Mouse (Mus musculus) ovary, adult 18-20 months (tissue): ENCODE results near the gene Fam135a.
"Not testable (repeated sequence)": the region's sequence is repeated elsewhere in the genome, so short reads cannot be mapped to it uniquely, and the experiment has no call there.

Experiments used
- DNase-seq: peaks from one replicate; pipeline ENCODE4 v3.0.0; 2022; ENCODE audit warnings: low spot score, mixed read lengths

Fam135a gene

GRCm38 (mm10) chr1:24066706-24067105 is 33.4 kb downstream of the Fam135a start:
- no peak for DNase-seq

- no peak for DNase-seq
Measured at GRCm38 (mm10) chr1:24055706-24056105, 44.4 kb downstream of the Fam135a start.

DNA sequence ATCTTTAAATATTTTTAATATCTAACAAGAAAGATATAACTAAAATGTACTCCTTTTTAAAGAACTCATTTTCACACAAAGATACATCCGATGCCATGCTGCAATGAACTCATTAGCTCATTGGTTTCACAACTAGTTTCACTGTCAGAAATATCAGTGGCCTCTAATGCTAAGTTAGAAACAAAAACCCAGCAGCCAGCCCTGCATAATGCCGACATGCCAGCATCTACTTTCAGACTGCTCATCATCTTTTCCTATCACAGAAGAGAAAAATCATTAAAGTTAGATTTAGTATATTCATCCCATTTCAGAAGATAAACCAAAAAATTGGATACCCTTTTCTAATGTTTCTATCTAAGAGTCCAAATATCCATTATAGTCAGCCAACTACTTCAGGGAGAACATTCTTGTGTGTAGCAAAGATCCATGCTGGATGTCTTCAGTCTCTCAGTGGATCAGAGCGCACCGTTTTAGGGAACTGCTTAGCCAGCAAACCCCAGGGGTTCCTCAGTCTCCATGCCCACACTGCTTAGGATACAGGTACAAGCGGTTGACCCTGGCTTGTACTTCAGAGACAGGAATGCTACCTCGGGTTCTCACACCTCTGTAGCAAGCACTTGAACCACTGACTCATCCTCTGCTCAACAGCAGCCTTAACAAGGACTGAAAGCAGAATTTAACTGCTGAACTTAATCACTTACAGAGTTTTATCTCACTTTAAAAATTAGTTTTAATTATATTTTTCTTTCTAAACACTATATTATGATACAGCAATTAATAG is 53.2 kb downstream of the Fam135a start:
- no peak for DNase-seq

- no peak for DNase-seq
Measured at GRCm38 (mm10) chr1:24045627-24046026, 54.5 kb downstream of the Fam135a start.

- no peak for DNase-seq
Measured at GRCm38 (mm10) chr1:24043007-24043406, 57.1 kb downstream of the Fam135a start.

DNA sequence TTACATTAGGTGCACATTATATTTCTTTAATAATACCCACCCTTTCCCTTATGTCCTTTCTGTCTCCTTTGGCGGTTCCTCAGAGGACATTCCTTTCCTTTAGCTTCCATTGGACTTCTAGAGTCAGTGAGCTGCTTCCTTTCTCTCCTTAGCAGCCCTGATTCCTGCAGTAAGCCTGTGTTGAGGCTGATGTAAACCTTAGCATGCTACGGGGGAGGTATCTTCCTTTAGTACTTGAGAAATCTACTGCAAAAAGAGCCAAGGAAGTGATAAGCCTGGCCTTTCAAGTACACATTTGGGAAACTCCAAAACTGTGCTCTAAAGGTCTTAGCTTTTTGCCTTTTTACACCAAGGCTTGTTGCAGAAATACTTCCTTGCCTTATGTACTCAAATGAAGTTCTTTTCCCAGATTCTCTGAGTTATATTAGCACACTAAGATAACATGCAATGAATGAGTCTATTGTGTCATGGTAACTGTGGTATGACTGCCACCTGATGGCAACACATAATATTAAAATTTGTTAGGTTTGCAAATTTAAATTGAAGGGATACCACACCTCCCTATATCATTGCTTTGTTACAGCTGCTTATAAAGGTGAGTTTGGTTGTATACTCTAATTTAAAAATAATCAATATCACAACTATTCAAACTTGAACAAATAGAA is 66.2 kb downstream of the Fam135a start:
- no peak for DNase-seq

- DNase-seq: no peak
Measured at GRCm38 (mm10) chr1:24010821-24011220, 89.3 kb downstream of the Fam135a start.

GRCm38 (mm10) chr1:24010016-24010415 is 90.1 kb downstream of the Fam135a start:
- DNase-seq: no peak

DNA sequence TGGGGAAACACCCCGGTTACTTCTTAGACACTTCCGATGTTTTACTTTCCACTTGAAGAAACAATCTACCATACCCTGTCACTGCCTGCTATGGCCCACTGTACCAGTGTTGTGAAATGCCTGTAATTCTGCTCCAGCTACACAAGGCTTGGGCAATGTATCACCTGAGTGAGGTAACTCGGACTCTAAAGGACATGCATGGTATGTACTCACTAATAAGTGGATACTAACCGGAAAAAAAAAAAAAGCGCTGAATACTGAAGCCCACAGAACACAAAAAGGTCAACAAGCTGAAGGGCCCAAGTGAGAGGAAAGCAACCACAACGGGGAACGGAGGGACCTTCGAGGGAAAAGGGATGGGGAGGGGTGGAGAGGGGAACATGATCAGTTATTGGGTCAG is 92.5 kb downstream of the Fam135a start:
- no peak for DNase-seq

DNA sequence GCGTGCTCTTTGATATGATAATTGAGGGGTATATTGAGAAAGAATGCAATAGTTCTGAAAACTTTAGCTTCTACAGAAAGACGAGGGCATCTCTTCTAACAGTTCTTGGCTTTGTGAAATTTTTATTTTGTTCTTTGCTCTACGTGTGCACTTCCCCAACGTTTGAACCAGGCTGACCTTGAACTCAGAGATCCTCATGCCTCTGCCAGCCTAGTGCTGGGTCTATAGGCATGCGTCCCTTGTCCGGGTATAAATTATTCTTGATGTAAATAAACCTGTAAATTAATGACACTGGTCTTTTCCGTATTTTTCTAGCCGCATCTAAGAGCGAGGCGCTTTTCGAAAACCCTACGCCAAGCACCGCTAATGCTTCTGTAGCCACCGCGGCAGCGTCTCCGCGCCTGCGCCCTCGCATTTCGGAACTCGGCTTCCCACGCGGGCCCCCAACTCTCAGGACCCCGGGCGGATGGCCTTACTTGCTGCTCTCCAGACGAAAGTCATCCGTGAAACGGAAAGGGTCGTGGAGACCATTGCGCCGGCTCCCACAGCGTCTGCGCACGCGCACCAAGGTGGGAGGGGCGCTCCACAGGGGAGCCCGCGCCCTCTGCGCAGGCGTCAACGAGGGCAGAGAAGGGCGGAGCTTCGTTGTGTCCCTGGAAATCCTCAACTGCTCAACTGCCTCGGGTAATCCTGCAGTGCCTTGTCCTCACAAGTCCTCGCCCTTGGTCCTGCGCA is 94.9 kb downstream of the Fam135a start, which contains the start of gene Sdhaf4:
Sdhaf4 (minus strand) TSS at position 587 of the 735 bp plus-strand sequence.
- DNase-seq: peak; percentile 80

DNA sequence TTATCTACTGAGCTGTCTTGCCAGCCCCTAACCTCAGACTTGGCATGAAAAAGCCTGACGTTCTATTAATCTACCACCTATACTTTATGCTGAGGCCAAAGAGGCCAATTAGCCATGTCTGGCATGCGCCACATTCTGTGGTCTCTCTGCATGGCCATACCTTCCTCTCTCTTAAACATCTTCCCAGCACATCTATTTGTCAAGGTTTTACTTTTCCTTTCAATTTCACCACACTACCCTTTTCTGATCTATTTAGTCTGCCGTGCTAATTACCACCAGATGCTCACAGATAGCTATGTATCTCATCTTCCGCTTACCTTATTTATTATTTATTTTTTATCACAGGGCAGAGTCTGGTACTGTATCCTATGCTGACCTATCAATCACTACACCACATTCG is 100.8 kb downstream of the Fam135a start:
- no peak for DNase-seq

- DNase-seq: no peak
Measured at GRCm38 (mm10) chr1:23998866-23999265, 101.3 kb downstream of the Fam135a start.

DNA sequence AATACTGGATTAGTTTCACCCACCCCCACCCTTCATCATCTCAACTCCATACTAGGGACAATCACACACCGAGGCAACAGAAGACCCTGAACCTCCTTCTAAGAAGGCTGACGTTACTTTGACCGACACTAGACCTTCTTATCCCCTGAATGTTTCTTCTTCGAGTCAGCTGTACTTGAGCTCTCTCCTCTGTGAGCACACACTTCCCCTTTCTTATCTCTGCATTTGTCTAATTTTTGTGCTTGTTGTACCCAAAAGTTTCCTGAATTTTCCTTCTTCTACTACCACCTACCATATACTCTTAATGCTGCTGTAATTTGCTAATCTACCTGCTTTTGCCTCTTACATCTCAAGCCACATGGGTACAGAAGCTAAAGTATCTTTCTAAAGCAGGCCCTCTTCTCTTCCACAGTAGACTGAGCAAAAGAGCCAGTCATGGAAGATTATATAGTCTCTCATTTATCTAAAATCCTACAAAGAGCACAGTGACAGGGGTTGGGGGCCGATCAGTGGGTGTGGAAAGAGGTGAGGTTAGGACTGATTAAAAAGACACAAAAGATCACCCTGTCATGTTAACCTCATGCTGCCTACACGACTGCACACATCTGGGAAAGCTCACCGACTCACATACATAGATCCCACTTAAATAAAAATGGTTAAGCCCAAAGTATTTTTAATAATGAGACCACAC is 101.9 kb downstream of the Fam135a start:
- DNase-seq: no peak

DNA sequence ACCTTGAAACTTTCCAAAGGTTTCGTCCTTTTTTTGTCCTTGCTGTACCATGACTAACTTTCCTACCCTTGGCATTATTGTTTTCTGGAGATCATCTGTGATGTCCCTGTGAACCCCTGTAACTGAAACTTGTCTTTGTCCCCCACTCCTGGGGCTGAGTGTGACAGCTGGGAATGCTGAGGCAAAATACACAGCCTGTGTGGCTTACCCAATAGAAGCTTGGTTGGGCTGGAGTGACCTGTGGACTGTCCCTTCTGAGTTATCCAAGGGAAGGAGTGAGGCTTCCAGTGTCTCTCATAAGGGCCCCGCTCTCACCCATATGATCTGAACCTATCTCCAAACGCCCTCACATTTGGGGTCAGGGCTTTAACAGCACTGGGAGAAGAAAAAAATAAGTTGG is 102.6 kb downstream of the Fam135a start:
- no peak for DNase-seq

DNA sequence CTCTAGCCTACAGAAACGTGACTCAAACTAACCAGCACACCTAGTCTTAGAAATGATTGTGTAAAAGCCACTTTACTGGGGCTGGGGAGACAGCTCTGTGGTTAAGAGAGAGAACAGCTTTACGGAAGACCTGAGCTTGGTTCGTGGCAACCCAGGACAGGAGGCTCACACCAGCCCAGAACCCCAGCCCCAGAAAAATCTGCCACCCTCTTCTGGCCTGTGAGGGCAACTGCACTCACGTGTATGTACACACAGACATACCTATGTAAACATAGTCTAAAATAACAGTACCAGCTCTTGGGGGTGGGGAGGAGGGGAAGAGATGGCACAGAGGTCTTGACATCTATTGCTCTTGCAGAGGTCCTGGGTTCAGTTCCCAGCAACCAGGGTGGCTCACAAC is 104.7 kb downstream of the Fam135a start:
- DNase-seq: no peak

GRCm38 (mm10) chr1:23983118-23983517 is 117.0 kb downstream of the Fam135a start:
- DNase-seq: no peak

GRCm38 (mm10) chr1:23978281-23978680 is 121.9 kb downstream of the Fam135a start:
- DNase-seq: no peak

- not testable (repeated sequence) for DNase-seq
Measured at GRCm38 (mm10) chr1:23971159-23971558, 129.0 kb downstream of the Fam135a start.

- no peak for DNase-seq
Measured at GRCm38 (mm10) chr1:23968027-23968725, 132.0 kb downstream of the Fam135a start.

GRCm38 (mm10) chr1:23966226-23966625 is 133.9 kb downstream of the Fam135a start:
- DNase-seq: no peak
